Mouse (Mus musculus) erythroblast, embryonic 14.5 days (primary cell): ENCODE measurements around the gene Nkd1.

Experiments
- GATA1 ChIP-seq: IDR thresholded peaks from 2 replicates; pipeline ENCODE4 v1.6.1; 2012; ENCODE audit warnings: low read length, inconsistent platforms, mixed read lengths
- TAL1 ChIP-seq: IDR thresholded peaks from 3 replicates; pipeline ENCODE4 v1.6.1; 2012; ENCODE audit warnings: low read length, inconsistent platforms, mixed read lengths

DNA sequence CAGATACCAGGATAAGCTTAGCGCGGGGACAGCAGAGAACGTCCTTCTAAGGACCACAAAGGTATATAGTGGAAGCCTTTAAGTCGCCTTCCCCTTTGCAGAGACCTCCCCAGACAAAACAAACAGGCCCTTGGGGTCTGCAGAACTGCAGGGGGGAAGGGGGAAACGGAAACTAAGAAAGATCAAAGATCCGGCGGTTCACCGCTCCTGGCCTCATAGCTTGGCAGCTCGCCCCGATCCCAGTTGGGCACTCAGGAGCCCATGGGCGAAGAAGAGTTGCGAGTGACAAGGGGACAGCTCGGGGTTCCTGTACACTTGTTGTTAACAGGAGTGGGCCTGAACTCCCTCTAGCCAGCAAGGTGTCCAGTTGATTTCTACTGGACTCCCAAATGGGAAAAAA is 773 bp upstream of the Nkd1 start:
- no peak for TF ChIP-seq TAL1
- TF ChIP-seq GATA1, result no peak
